Mouse (Mus musculus) CH12.LX (cell line): ENCODE data around the gene Dmac2. TPM values are rescaled to one million over a fixed set of nuclear protein-coding genes. Genes with fewer than 3 reads are reported as not detected.
A peak's percentile ranks its signal among the peaks of the same experiment; 100 is the strongest.

ENCODE experiments used
- DNase-seq: peaks from one replicate; pipeline ENCODE4 v3.0.0-alpha.2; 2013; ENCODE audit errors: extremely low read depth
- H3K27ac ChIP-seq: 2 replicates; pipeline ENCODE4 v1.5.1; 2012; ENCODE audit warnings: low read depth, mild to moderate bottlenecking, control low read depth, moderate library complexity; ENCODE audit not compliant: insufficient read depth
- H3K27me3 ChIP-seq: replicated peaks from 2 replicates; pipeline ENCODE3; 2012; ENCODE audit warnings: inconsistent platforms
- H3K36me3 ChIP-seq, 2 experiments: replicated peaks in 1 of 2; 2 replicates each; pipeline versions ENCODE3 to v1.6.1; 2012; ENCODE audit warnings: inconsistent platforms in 1 of 2, low read length in 1 of 2, mild to moderate bottlenecking in 1 of 2, mixed read lengths in 1 of 2, moderate library complexity in 1 of 2; ENCODE audit not compliant: control insufficient read depth in 1 of 2, insufficient read depth in 1 of 2
- H3K4me1 ChIP-seq, 2 experiments: 2 replicates each; pipeline ENCODE4 v1.6.1; 2012; ENCODE audit warnings: inconsistent platforms in 1 of 2, moderate library complexity in 1 of 2; ENCODE audit not compliant: insufficient read depth in 2 of 2, control insufficient read depth in 1 of 2
- H3K4me2 ChIP-seq: 2 replicates; pipeline ENCODE4 v1.6.1; 2012; ENCODE audit warnings: low read depth, mild to moderate bottlenecking, control low read depth; ENCODE audit not compliant: poor library complexity, insufficient read depth, severe bottlenecking
- H3K4me3 ChIP-seq, 3 experiments: fragments of 150-350 bp in 1 of 3; sonication (generic) in 1 of 3; replicated peaks in 1 of 3; 2 replicates each; pipeline versions ENCODE3 to v1.5.1; 2011 to 2012; ENCODE audit warnings: low read depth in 2 of 3, low read length in 2 of 3, mild to moderate bottlenecking in 2 of 3, moderate library complexity in 2 of 3, control low read depth in 1 of 3, improper control_type of control experiment in 1 of 3, inconsistent platforms in 1 of 3, mixed read lengths in 1 of 3; ENCODE audit not compliant: poor library complexity in 1 of 3
- H3K79me2 ChIP-seq: replicated peaks from 2 replicates; pipeline ENCODE4 v1.6.1; 2012; ENCODE audit warnings: mild to moderate bottlenecking, moderate library complexity; ENCODE audit not compliant: control insufficient read depth, poor library complexity, insufficient read depth, severe bottlenecking; ENCODE audit errors: extremely low read depth
- H3K9ac ChIP-seq: 2 replicates; pipeline ENCODE4 v1.6.1; 2012; ENCODE audit warnings: low read depth, mild to moderate bottlenecking, control low read depth, moderate library complexity; ENCODE audit not compliant: insufficient read depth
- H3K9me3 ChIP-seq: replicated peaks from 2 replicates; pipeline ENCODE3; 2012; ENCODE audit warnings: low read length, inconsistent platforms, mixed read lengths
- CHD2 ChIP-seq: IDR thresholded peaks from 2 replicates; pipeline ENCODE4 v1.6.1; 2011; ENCODE audit warnings: low read length, improper control_type of control experiment
- CTCF ChIP-seq, 2 experiments: IDR thresholded peaks in 1 of 2; conservative IDR thresholded peaks in 1 of 2; 2 replicates each; pipeline ENCODE4 v1.5.1; 2011 to 2012; ENCODE audit warnings: low read depth in 2 of 2, low read length in 2 of 2, improper control_type of control experiment in 1 of 2, inconsistent platforms in 1 of 2, mild to moderate bottlenecking in 1 of 2, moderate library complexity in 1 of 2
- E2F4 ChIP-seq: IDR thresholded peaks from 2 replicates; pipeline ENCODE4 v1.6.1; 2011; ENCODE audit warnings: low read depth, low read length, improper control_type of control experiment; ENCODE audit not compliant: insufficient replicate concordance
- ELF1 ChIP-seq: IDR thresholded peaks from 2 replicates; pipeline ENCODE4 v1.6.1; 2014; ENCODE audit warnings: low read depth, mild to moderate bottlenecking, inconsistent platforms, low read length, improper control_type of control experiment
- EP300 ChIP-seq: IDR thresholded peaks from 2 replicates; pipeline ENCODE4 v1.6.1; 2011; ENCODE audit warnings: low read length, improper control_type of control experiment
- JUND ChIP-seq: conservative IDR thresholded peaks from 2 replicates; pipeline ENCODE4 v1.6.1; 2011; ENCODE audit warnings: low read depth, low read length, improper control_type of control experiment
- MAFK ChIP-seq: IDR thresholded peaks from 2 replicates; pipeline ENCODE4 v1.6.1; 2011; ENCODE audit warnings: low read length, improper control_type of control experiment; ENCODE audit not compliant: insufficient replicate concordance
- MEF2A ChIP-seq: IDR thresholded peaks from 2 replicates; pipeline ENCODE4 v1.6.1; 2014; ENCODE audit warnings: low read depth, mild to moderate bottlenecking, inconsistent platforms, low read length, improper control_type of control experiment, borderline replicate concordance
- NELFE ChIP-seq: IDR thresholded peaks from 2 replicates; pipeline ENCODE4 v1.6.1; 2011; ENCODE audit warnings: low read depth, low read length, improper control_type of control experiment
- NRF1 ChIP-seq: IDR thresholded peaks from 2 replicates; pipeline ENCODE4 v1.6.1; 2014; ENCODE audit warnings: low read depth, mild to moderate bottlenecking, inconsistent platforms, low read length, improper control_type of control experiment, moderate library complexity
- POLR2A ChIP-seq: IDR thresholded peaks from 2 replicates; pipeline ENCODE4 v1.6.1; 2011; ENCODE audit warnings: low read depth, mild to moderate bottlenecking, improper control_type of control experiment, low read length
- POLR2AphosphoS2 ChIP-seq: IDR thresholded peaks from 2 replicates; pipeline ENCODE4 v1.6.1; 2011; ENCODE audit warnings: low read depth, low read length, improper control_type of control experiment
- RAD21 ChIP-seq: IDR thresholded peaks from 2 replicates; pipeline ENCODE4 v1.6.1; 2011; ENCODE audit warnings: low read depth, mild to moderate bottlenecking, low read length, improper control_type of control experiment, moderate library complexity
- SMC3 ChIP-seq: IDR thresholded peaks from 2 replicates; pipeline ENCODE4 v1.6.1; 2011; ENCODE audit warnings: low read depth, low read length, improper control_type of control experiment
- TBP ChIP-seq: conservative IDR thresholded peaks from 2 replicates; pipeline ENCODE4 v1.6.1; 2011; ENCODE audit warnings: low read depth, low read length, improper control_type of control experiment
- USF1 ChIP-seq: IDR thresholded peaks from 2 replicates; pipeline ENCODE4 v1.6.1; 2014; ENCODE audit warnings: low read depth, mild to moderate bottlenecking, inconsistent platforms, low read length, improper control_type of control experiment
- USF2 ChIP-seq: conservative IDR thresholded peaks from 2 replicates; pipeline ENCODE4 v1.6.1; 2011; ENCODE audit warnings: low read depth, low read length, improper control_type of control experiment
- ZNF384 ChIP-seq: IDR thresholded peaks from 2 replicates; pipeline ENCODE4 v1.6.1; 2012; ENCODE audit warnings: low read depth, low read length, improper control_type of control experiment, inconsistent platforms
- dilution Hi-C: fragments of 300-500 bp; cut with MboI; formaldehyde crosslinking; loops from 2 replicates; pipeline ENCODE4 v1.14.3; 2020; ENCODE audit warnings: low sequenced_read_pairs; ENCODE audit not compliant: extremely low pct_unique_long_range_greater_than_20kb, extremely low pct_ligation_motif_present
- in situ Hi-C: fragments of 300-500 bp; cut with MboI; formaldehyde crosslinking; loops from 3 replicates; pipeline ENCODE4 v1.14.3; 2019; ENCODE audit warnings: low sequenced_read_pairs, low pct_ligation_motif_present, low pct_unique_long_range_greater_than_20kb, mixed read lengths
- polyA plus RNA-seq: library from polyadenylated mRNA; unstranded; fragments of >175 nt; gene quantifications from 2 replicates; pipeline ENCODE4 v1.2.1, GENCODE M21; 2012; ENCODE audit warnings: low read depth; ENCODE audit not compliant: insufficient read length
- total RNA-seq, 2 experiments: library from RNA; depleted of rRNA; stranded (reverse); fragments of 300-350 nt in 1 of 2; fragments of >200 nt in 1 of 2; gene quantifications; 2 replicates each; pipeline ENCODE4 v1.2.3; 2012 to 2014

Gene Dmac2
- total and polyA plus RNA-seq, 3 experiments = 18.7 to 35.0 (median 19.8) TPM

DNA sequence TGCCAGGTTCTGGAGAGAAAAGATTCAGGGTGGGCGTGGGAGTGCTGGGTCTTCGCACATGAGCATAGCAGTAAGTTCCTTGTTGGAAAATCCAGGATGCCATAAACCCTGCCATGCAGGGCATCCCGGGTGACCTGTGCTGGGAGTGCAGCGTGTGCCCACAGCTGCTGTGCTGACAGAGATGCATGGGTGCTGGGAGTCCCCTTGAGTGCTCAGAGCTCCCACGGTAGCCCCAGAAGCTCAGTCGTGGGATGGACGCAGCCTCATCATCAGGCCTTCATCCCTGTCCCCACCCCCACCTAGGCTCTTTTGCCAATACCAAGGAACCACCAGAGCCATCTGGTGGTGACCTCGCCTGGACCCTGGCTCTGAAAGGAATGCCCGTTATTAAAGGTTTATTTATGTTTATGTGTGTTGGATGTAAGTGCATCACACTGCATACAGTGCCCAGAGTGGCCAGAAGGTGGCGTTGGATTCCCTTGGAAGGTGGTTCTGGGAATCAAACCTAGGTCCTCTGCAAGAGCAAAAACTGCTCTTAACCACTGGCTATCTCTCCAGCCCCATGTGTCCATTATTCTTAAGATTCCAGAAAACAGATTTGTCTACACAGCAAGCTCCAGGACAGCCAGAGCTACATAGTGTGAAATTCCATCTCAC lies 6.5 kb downstream of the Dmac2 start:
- H3K9me3 ChIP-seq = no peaks in the 10 kb centered on the region
- TF ChIP-seq TBP = no peak
- TF ChIP-seq CTCF (conservative IDR thresholded peaks at IDR 0.05 in 1 of 2, IDR thresholded peaks at IDR 0.05 in 1 of 2; ENCODE audit: low read depth in 2 of 2, low read length in 2 of 2) = peak; percentile 62 to 73
- TF ChIP-seq MEF2A = no peak
- TF ChIP-seq RAD21 = peak; percentile 66
- no peak for TF ChIP-seq E2F4
- 0 out of 2 replicates have a peak, but pooled peaks have one; percentile 22 for TF ChIP-seq POLR2AphosphoS2
- TF ChIP-seq USF1 = no peak
- no peak for TF ChIP-seq POLR2A
- TF ChIP-seq SMC3 = peak; percentile 79
- no peak overlapping the region for H3K9ac ChIP-seq
- H3K4me1 ChIP-seq = peaks cover 0 to 3% of the 10 kb centered on the region in 2 experiments; a peak in 1 of 4 replicates
- H3K4me2 ChIP-seq = no peak overlapping the region
- H3K36me3 ChIP-seq = peaks cover 24 to 69% of the 10 kb centered on the region in 2 experiments
- no peak overlapping the region for H3K27ac ChIP-seq
- dilution Hi-C loops = no loop called here
- no peak overlapping the region for H3K4me3 ChIP-seq
- H3K27me3 ChIP-seq = no peaks in the 10 kb centered on the region
- in situ Hi-C loops = no loop called here
- no peaks in the 10 kb centered on the region for H3K79me2 ChIP-seq
- peak; percentile 44 for DNase-seq

DNA sequence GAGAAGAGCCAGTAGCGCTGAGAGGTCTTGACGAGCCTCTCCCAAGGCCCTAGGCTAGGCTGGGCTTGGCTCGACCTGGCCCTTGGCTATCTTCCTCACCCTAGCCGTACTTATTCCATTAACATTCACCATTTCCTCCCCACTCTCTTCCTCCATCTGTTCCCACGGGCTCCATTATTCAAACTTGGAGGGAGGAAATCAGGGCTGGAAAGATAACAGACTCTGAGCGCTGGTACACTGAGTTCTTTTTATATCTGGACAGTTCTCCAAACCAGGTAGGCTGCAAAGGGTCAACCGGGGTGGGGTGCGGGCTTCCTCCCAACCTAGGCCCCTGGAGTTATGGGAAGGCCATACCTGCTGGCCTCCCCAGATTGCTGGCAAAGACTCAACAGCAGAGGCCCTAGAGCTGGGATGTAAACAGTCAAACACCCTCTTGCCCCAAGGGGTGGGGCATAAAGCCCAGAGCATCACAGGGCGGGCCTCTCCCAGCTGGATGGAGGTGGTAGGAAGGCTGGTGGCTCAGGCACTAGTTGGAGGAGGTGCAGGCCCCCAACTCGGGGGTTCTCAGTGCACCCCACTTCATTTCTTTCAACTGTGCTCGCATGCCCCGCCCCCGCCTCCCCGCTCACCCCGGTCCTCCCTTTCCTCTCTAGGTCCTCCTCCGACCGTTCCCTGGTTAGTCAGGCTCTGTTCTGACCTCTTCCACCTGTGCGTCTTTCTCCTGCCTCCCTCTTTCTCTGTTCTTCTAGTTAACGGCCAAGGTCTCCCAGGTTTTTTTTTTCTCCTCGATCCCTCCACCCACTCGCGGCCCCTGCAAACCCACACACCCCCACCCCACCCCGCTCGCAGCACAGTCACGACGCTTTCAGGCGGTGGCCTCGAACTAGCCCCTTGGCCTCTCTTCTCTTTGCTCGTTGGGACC lies 7.6 kb downstream of the Dmac2 start, which contains the start of gene B3gnt8:
Gene B3gnt8 (plus strand): TSS at position 146 of the 922 bp plus-strand sequence.
- in situ Hi-C loops (no loop called here), dilution Hi-C loops (no loop called here)
- no peaks in the 10 kb centered on the region for H3K27me3 ChIP-seq
- H3K27ac ChIP-seq = no peak within 1 kb of the TSS
- no peak within 1 kb of the TSS for H3K4me3 ChIP-seq
- peaks cover 22 to 69% of the 10 kb centered on the region in 2 experiments for H3K36me3 ChIP-seq
- no peak within 1 kb of the TSS for H3K4me2 ChIP-seq
- no peaks in the 10 kb centered on the region for H3K9me3 ChIP-seq
- H3K9ac ChIP-seq = no peak within 1 kb of the TSS
- no peak for DNase-seq
- TF ChIP-seq CTCF (conservative IDR thresholded peaks at IDR 0.05 in 1 of 2, IDR thresholded peaks at IDR 0.05 in 1 of 2; ENCODE audit: low read depth in 2 of 2, low read length in 2 of 2) (no peak), TBP (no peak), ELF1 (no peak), USF2 (no peak), EP300 (no peak), NELFE (no peak), MAFK (no peak), CHD2 (no peak), NRF1 (no peak), JUND (no peak), ZNF384 (no peak), MEF2A (no peak)
- TF ChIP-seq, all 38 proteins: peak for 0
- Histone ChIP-seq H3K4me1 (peaks cover 0 to 3% of the 10 kb centered on the region in 2 experiments; a peak in 1 of 4 replicates), H3K79me2 (no peaks in the 10 kb centered on the region)
